Mouse (Mus musculus) gastrocnemius, postnatal 4 days (tissue): ENCODE measurements around the gene Palmd. TPM values are rescaled to one million over a fixed set of nuclear protein-coding genes. Genes with fewer than 3 reads are reported as not detected.

Source experiments
- DNase-seq, 2 experiments: peaks; one replicate each; pipeline ENCODE4 v3.0.0; 2021 to 2022; ENCODE audit warnings: low spot score in 2 of 2, mixed read lengths in 2 of 2
- long read RNA-seq, 2 experiments: library from polyadenylated mRNA; stranded (forward); transcript quantifications; one replicate each; pipeline ENCODE4 v2.0.0; 2021
- total RNA-seq, 2 experiments: library from RNA; stranded (reverse); gene quantifications; 2 replicates each; pipeline ENCODE4 v1.2.3; 2021

Palmd gene
- total RNA-seq: 10 to 100 TPM; 41.5 to 49.7 TPM
- long read RNA-seq, experiment 1, transcript Palmd-201 (8 exons, 2,433 nt): major isoform, 44 of 56 reads
- long read RNA-seq, experiment 1, partial matches to known transcripts: 1 of 56 reads
- long read RNA-seq, experiment 1, other reads (novel, unspliced or antisense): 10 of 56 reads
- long read RNA-seq, experiment 2, transcript Palmd-201 (8 exons, 2,433 nt): major isoform, 59 of 67 reads
- long read RNA-seq, experiment 2, partial matches to known transcripts: 1 of 67 reads
- long read RNA-seq, experiment 2, other reads (novel, unspliced or antisense): 7 of 67 reads

DNA sequence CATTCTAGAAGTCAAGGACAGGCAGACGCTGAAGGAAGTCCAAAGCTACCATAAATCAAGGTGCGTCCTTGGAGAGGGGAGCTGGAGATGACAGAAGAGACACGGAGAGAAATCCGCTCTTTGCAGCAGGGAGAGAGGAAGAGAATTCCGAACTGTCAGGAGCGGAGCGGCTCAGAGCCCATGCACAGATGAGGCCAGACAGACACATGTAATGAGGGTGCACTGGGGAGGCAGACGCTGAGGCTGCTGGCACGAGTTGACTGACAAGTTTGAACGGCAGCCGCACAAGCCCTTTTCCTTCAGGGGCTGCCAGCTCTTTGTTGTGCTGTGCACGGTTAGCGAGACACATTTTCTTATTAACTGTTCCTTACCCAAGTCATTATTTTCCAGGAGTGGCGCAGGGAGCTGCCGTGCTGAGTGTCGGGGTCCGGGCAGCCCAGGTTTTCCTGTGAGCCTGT, at the start of gene Palmd:
TSS of gene Palmd (minus strand) at position 448 of the 458 bp plus-strand sequence.
- peak in 1 of 2 experiments; percentile 57 for DNase-seq

DNA sequence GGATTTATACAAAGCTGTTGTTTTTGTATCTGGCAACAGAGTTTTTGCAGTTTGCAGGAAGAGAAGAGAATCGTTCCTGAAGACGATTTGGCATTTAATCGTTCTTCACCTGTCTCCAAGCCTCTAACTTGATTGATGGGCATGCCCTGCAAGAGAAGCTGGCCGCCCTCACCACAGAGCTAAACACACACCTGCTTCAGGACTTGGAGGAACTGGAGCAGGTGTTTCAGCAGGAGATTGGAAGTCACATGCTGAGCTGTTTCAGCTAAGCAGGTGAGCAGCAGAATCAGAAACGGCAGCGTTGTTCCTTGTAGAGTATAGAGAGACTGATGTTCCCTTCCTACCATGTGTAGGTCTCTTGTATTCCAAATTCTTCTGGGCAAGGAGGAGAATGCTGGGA, 41.4 kb upstream of the Palmd start:
- no peak for DNase-seq

DNA sequence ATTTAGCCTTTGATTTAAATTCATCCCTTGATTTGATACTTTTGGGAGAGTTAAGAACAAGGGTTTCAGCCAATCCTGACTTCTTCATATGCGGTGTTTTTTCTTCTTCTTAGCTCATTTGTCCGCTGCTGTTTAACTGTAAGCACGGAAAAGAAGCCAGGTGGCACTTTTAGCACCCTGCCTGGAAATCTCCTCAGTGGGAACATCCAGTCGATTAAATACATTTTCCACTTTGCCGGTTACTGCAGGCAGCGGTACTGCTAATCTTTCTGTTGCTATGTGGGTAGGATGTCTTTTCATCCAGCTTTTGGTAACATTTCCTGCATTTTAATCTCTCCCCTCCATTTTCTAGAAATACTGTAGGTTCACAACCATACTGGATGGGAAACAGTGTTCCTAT, 38.6 kb upstream of the Palmd start:
- no peak for DNase-seq

DNA sequence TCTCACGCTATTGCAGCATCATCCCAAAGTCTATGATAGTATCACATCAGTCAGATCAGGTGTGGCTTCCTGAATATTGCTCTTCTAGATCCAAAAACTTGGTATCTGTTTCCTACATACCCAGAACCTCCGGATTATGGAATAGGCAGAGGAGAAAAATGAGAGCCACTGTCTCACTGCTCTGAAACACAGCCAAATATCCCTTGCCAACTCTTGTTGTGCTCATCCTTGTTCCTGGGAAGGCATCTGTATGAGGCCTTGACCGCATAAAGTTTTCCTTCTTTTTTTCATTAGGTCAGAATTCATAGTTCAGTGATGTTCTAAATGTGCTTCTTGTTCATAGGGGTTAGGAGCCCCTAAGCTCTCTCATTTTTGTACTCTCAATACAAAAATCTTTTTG, 37.8 kb upstream of the Palmd start:
- DNase-seq: no peak

DNA sequence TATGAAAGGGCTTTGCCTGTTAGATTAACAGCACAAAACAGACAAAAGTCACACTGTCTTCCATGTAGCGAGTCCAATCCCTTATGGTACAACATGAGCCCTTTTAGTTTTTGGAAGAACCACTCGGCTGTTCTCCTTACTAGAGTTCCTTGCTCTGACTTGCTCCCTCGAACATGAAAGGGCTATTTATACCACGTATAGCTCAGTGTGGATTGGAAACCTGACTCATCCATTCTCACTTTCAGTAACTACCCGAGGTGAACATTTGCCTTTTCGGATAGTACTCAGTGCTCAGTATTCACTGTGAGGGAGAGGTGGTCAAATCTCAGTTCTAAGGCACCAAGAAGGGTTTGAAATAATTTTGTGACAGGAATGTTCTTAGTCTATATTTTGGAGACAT, 34.6 kb upstream of the Palmd start:
- DNase-seq: no peak

DNA sequence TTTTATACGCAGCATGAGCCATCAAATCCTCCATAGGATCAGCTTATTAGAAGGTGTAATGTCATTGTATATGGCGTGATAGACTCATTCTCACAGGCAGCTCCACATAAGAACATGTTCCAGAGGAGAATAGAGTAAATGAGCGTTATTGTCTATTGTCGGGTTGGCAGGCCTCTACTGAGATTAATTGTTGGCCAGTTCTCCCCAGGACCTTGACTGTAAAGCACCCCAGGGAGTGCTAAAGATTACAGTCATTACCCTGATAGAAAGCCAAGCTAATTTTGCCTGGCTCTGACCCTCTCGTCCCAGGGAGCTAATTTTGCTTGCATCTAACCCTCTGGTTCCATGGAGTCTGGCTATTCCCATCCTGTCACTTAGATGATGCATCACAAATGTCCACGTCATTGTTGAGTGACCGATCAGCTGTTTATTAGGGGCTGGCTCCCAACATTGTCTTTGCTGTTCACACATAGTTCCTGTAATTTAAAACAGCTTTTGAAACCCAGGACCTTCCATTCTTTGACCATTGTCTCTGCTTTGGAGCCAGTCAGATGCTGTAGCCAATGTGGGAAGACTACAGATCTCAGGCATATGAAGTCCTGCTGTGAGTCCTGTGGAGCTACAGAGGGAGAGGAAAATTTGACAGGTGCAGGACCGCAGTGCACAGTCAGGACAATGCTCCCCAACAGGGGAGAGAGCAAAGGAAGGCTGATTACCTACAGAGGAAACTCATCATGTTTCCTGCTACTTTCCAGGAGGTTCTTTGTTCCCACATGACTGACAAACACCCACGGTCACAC, 33.1 kb upstream of the Palmd start:
- no peak for DNase-seq

DNA sequence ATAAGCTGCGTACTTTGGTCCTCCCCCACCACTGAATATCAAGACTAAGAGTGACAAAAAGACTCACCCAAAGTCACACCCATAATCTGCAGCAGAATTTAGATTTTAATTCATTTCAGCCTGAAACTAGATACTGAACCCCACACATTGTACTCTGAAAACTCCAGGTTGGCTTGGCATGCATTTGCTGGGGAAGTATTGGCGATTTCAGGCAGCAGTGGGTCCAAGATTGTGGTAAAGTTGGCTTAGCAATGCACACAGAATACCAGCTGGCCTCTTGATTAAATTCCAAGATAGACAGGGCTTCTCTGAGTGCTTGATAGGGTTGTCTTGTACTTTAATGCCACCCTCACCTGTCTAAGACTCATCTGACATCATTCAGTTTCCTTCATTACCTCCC, 24.2 kb upstream of the Palmd start:
- DNase-seq: no peak

DNA sequence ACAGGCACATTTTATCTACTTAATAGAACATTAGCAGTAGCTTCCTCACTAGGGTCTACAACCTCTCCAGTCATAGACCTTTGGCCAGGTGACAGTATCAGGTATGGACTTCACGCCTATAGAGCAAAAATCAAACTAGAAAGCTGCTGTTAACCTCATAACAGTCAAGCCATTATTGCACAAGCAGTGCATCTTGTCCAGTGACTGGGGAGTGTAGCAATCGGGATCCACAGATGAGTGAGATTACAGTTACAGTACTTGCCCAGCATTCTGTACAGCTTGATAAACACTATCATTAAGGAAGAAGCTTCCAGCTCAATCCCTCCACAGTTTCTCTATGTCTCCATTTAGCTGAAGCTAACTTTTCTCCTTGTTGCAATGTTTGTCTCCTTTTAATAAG, 22.4 kb upstream of the Palmd start:
- no peak for DNase-seq

DNA sequence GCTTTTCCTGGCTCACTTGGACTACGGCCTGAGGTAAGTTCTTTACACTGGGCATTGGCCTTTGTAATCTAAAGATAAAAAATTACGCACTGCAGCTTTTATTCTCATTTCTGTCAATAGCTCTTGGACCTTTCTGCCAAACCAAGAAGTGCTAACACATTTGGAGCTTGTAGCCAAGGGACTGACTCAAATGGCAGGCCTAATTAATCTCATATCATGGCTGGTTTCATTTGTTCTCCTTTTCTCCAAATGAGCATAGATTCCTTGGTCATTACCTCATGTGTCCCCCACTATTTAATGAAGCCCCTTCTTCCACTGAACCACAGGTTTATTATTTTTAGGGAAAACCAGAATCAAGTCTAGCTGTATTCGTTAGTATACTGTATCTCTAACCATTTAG, 19.4 kb upstream of the Palmd start:
- no peak for DNase-seq

DNA sequence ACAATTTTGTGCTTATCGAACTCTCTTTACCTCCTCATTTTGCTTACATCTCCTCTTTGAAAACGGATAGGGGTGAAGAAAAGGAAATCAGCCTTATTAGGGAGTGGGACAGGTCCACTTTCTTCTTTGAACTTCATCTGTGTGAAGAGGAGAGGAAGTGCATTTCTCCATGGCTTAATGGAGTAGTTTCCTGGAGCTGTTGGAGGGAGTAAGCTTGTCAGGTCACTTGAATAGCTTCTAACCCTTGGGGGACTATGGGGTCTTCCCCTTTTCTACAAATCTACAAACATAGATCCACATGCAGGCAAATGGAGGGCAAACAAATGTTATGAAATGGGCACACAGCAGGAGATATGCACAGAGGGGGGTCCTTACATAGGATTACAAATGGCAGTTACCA, 17.7 kb upstream of the Palmd start:
- DNase-seq: no peak

DNA sequence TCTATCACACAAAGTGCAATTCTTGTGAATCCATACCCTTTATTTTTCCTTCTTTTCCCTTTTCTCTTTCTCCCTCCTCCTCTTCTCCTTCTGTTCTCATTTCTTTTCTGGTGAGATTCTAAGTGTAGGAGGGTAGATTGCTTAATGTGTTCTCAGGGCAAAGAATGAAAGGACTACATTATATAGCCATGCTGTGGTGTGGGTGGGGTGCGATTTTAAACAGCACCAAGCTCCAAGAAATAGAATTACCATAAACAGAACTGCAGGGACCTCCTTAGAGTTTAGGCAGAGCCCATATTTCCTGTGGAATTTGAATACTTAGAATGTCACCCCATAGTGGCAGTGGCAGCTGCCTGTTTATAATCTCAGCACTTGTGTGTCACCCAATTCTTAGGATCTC, 17.0 kb upstream of the Palmd start:
- DNase-seq: no peak

DNA sequence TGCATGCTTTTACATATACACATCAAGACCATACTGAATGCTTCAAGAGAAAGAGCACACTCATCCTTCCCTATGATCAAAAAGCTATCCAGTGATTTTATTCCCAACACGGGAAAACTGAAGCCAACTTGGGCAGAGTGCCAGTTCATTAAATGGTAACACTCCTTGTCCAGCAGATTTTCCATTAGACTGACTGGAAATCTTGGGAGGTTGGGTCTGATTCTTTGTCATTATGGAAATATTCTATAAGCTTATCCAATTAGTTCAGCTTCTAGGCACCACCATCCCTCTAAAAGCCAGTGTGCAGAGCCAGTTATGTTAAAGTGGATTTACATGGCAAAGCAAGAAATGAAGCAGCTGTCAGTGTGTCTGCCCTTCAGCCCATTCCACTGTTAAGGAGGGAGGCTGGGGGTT, 16.3 kb upstream of the Palmd start:
- DNase-seq: peak in 1 of 2 experiments; percentile 33

DNA sequence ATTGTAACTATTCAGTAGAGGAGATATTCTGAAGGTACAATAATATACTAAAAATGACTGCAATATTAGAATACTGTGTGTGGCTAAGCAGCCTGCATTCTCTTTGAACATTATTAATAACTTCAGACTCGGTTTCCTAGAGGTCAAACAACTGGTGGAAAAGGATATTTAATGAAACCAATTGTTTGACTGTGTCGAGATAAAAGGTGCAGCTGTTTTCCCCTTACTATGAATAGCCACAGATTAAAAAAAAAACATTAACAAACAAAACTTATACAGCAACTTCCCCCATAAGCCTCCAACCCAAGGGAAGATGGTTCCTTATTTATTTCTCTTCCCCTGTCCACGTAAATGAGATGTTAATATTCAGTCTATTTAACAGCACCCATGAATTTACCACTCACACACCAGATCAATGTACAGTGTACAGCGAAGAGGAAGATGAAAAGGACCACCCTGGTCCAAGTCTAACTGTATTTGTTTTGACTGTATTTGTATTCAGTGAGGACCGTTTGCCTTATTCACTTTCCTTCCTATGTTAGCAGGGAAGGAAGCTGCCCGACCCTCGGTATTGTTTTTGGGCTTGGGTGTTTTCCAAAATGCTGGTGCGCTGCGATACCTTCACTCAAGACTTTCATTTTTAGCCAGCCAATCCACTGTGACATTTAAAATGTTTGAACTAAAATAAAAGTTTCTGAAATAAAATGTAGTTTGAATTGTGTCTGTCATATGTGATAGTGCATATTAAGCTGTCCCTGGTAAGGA, 13.2 kb upstream of the Palmd start:
- no peak for DNase-seq

DNA sequence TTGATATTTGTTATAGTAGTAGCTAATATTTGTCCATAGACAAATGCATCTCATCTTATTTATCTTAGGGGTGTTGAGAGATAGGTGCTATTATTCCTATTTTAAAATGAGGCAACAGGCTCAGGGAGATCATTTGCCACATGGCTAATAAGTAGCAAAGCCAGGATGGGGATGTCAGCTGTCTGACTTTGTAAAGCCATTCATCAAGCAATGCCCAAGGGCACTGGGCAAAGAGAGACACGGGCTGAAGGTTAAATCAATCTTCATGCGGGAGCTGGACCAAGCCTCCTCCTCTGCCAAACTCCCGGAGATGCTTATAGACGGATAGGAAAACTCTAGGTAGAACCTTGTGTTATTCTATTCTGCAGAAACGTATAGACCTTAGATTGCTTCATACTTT, 999 bp upstream of the Palmd start:
- no peak for DNase-seq

DNA sequence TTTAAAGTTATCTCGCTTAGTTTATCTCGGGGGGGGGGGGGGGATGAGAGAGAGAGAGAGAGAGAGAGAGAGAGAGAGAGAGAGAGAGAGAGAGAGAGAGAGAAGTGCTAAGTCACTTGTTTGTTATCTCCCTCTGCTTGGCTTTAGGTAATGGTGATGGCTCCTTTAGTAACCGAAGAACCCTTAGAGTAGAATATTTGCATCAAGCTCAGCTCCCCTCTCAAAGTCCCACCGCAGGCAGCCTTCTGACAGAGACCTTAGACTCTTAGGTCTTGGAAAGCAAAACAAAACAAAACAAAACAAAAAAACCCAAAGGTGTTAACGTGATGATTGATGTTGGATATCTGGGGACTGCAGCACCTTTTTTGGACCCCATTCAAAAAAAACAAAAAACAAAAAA, 216 bp upstream of the Palmd start:
- DNase-seq: no peak

DNA sequence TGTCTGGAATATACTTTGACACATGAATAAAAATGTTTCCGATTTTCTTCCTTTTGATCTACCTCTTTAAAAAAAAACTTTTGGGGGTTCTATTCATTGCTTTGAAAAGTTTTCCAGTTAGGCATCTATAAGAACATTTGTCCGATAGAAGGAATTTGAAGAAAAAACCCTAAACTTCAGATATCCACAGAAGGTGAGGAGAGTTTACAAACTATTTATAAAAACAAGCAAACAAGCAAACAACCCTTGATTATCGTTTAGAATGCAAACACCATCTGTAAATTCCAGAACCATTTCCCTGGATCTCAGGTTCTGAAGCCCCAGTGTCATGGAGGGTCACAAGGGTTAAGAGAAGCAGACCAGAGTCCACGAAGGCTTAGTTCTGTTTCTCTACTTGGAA, 820 bp downstream of the Palmd start, which contains the start of gene 4930455H04Rik:
TSS of gene 4930455H04Rik (plus strand) at position 301 of the 400 bp plus-strand sequence.
- DNase-seq: no peak

DNA sequence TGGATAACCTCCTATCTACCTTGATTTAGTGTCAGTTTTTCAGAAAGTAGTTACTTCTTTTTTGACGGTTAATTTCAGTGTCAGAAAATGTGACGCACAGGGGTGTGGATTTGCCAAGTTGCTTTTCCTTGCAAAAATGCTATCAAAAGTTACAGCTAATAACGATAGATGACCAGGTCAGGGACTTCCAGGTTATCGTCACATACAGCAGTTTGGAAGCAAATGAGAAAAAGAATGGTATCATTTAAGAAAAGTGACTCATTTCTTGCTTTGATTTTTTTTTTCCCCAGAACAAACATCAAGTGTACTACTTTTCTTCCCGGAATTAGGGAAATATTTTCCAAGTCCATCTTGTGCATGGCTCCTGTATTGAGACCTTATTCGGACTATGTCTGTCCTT, 1.4 kb downstream of the Palmd start:
- DNase-seq: no peak

DNA sequence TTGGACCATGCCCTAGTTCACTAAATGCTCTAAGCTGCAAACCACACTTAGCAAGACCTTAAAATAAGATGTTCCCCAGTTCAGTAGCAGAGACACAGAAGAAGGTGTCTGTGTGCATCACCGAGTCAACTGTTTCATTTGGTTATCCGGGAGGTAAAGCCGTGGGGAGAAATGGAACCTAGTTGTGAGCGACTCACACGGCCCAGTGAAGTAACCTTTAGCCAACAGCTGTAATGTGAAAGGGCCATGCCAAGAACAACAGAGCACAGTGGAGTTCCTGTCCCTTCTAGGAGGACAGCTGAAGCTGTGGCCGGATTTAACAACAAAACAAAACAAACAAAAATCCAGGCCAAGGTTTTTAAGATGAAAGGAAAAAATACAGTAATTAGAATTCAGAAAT, 2.0 kb downstream of the Palmd start:
- DNase-seq: no peak

DNA sequence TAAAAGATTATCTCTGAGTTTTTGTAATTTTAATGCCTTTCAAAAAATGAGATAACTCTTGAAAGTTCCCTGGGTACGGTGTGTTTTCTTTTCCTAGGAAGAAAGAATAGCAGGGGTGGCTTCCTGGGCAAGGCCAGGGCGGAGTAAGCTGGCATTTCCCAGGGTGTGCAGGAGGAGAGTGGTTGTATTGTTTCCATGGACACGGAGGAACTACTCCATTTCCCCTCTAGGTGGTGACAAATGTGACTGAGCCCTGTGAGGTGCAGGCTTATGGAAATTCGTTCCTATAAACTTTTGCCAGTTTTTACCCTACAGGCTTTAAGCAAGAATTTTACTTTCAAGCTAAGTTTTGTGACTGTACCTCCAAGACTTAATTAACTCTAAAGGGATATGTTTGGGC, 2.6 kb downstream of the Palmd start:
- DNase-seq: peak in 1 of 2 experiments; percentile 22

DNA sequence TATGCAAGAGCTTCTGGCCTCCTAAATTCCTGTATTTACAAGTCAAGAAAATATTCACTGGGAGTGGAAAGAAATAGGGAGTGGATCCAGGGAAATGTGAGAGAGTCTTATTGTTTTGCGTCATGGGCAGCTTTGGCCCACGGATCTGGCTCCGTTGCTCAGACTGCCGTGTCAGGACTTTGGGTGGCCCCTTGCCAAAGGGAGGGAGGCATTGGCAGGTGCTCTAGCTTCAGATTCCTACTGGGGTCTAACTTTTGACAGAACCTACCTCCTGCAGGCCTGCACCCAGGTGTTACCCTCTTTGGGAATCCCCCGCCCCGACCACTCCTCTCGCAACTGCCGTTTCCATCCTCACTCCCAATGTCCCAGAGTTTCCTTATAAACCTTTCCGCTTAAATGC, 4.4 kb downstream of the Palmd start:
- DNase-seq: peak; percentile 19 to 44

DNA sequence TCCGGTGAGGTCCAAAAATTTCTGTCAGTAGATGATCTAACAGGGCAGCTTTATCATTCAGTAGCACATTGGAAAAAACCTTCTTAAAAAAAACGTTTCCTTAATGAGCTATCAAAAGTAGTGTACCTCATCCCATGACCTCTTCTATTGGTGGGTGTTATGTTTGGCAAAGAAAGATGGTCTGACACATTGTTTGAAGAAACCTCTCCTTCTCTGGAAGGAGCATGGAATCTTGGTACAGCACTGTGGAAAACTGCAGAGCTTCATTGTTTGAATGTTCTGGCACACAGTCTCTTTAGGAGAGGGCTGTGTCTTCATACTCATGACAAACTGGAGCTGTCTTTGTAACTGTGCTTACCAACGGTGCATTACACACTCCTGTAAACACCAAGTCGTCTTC, 5.6 kb downstream of the Palmd start:
- DNase-seq: no peak
